Mouse (Mus musculus): ENCODE data around the gene Zc3h14.

Gene Zc3h14

DNA sequence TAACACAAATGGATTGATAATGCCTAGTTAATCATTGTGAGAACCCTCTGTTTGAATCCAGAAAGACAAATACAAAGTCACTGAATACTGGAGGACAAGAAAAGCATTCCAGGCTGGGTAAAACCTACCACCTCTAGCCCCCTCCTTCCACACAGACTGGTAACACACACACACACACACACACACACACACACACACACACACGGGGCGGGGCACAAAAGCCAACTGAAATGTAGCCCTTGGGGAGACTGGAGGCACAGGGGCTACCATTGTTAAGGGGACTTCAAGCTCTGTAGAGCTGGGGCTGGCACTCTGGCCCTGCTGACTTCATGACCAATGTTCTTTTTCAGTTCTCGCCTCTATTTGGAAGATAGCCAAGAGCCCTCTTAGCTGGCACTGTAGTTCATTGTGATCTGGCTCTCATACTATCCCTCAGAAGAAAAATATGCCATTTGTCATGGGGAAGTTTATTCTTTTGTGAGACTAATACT, 5.7 kb upstream of the Zc3h14 start:
- DNase-seq = peak in 1 of 2 experiments; percentile 26

DNA sequence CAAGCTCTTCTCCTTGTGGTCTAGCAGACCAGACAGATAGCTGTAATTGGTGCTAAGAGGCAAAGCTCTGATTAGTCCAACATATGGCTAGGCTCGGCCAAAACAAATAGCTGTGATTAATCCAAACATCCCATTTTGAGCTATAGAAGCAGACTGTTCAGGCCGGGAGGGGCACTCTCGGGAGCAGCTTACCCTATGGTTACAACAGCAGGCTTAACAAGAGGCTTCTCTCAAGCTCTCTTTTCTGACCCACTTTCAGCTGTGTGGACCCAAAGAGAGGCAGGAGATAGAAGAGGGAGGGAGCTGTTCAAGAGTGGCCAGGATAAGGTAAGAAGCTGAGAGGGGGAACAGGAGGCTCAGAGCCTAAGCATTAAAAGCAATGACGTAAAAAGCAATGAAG, 1.1 kb upstream of the Zc3h14 start:
- no peak for DNase-seq

DNA sequence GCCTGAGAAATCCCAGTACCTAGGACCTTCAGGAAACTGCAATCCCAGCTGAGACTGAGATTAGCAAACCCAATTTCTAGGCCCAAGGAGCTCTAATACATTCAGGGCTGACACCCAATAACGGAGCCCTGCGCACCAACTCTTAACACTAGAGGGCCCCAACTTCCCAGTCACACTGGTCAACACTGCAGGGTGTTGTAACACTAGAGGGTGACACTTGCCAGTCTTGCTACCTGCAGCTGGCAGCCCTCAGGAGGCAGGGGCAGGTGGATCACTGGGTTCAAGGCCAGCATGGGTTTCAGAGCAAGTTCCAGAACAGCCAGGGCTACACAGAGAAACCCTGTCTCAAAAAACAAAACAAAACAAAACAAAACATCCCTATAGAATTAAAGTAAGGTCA, 633 bp upstream of the Zc3h14 start:
- peak; percentile 50 to 52 for DNase-seq

GRCm38 (mm10) chr12:98747380-98747753, 603 bp downstream of the Zc3h14 start:
- DNase-seq = peak; percentile 42 to 53

- DNase-seq = no peak
These were observed 10.9 kb downstream of the Zc3h14 start for GRCm38 (mm10) chr12:98757636-98758035.

- no peak for DNase-seq
These were observed 12.9 kb downstream of the Zc3h14 start for GRCm38 (mm10) chr12:98759700-98760099.

DNA sequence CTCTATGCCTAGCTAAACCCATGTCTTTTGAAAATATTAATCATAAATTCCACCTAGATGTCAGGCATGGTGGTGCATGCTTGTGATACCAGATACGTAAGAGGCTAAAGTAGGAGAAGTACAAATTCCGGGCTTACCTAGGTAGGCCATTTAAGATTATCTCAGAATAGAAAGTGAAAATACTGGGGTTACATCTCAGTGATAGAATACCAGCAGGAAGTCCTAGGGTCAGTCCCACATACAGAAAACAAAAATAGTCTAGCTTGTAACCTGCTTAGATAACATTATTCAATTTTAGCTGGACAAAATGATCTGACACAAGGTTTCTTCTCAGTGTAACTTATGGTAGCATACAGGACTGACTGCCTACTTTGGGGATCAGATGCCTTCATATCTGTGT, 19.5 kb downstream of the Zc3h14 start:
- no peak for DNase-seq

DNA sequence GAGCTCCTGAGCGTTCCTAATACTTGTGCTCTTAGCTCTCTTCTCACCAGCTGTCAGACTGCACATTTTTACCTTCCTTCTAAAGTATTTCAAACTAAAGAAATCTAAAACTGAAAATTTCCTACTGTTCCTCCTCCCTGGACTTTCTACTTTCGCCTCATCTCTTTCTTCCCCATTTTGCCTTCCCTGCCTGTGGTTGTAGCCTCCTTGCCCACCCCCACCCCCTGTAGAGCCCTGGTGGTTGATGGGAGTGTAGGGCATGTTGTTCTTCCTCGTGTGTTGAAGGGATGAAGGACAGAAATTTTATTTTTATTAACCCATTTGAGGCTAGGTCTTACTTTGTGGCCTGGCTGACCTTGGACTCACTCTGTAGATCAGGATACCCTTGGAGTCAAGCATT, 30.7 kb downstream of the Zc3h14 start:
- no peak for DNase-seq

DNA sequence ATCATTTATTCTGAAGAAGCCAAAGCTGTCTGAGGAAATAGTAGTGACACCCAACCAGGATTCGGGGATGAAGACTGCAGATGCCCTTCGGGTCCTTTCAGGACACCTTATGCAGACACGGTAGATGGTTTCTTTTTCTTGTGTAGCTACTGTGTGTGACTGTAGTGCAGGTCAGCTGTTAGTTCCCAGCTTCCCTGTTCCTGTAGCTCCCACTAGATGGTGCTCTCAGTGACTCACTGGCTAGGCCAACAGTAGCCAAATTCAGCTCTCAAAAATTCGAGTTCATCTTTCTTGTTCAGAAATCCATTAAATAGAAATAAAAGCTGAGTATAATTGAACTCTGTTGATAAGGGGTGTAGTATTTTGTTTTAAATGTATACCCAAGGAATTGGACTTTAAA, 32.4 kb downstream of the Zc3h14 start:
- DNase-seq = peak; percentile 58 to 64

DNA sequence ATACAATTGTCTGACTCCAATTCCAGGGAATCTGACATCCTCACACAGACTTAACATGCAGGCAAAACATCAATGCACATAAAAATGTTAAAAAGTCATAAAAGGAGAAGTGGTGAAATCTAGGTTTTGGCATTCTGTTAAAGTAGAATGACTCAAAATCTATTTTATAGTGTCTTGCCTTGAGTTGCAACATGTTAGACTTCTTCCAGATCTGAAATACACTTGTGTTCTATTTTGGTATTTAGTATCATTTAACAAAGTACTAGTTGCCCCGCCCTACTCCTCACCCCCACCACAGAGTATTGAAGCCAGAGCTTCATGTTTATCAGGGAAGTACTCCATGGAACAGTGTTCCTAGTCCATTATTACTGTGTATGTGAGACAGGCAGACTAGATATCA, 37.5 kb downstream of the Zc3h14 start:
- DNase-seq = no peak

GRCm38 (mm10) chr12:98795731-98796318, 49.1 kb downstream of the Zc3h14 start:
- DNase-seq = no peak

- DNase-seq = no peak
These were observed 53.6 kb downstream of the Zc3h14 start for GRCm38 (mm10) chr12:98800334-98800733.

- no peak for DNase-seq
These were observed 55.5 kb downstream of the Zc3h14 start for GRCm38 (mm10) chr12:98802245-98802644.

DNA sequence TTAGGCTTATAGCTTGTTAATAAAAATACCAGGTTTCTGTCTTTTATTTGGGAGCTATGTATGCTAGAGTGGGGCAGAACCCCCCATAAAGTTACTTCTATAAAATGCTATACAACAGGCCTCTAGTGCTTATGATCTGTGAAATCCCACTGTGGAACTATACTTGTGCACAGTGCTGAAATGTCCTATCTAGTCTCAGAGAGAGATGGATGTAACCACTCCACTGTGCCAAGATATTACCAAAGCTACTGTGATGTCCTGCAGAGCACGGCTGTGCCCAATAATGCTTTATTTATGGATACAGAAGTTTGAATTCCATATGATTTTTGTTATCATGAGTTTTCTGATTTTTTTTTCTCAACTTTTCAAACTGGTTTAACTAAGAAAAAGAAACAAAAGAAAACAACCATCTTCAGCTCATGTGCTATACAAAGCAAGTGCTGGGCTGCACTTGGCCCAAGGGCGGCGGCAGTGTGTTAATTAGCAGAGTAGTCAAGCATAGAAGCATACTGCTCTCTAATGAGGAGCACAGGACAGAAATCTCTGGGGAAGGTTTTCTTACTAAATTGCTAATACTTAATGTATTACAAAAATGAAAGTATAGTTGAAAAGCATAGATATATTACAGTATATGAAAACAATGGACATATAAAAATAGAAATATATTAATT, 57.4 kb downstream of the Zc3h14 start:
- DNase-seq = peak; percentile 13 to 24

DNA sequence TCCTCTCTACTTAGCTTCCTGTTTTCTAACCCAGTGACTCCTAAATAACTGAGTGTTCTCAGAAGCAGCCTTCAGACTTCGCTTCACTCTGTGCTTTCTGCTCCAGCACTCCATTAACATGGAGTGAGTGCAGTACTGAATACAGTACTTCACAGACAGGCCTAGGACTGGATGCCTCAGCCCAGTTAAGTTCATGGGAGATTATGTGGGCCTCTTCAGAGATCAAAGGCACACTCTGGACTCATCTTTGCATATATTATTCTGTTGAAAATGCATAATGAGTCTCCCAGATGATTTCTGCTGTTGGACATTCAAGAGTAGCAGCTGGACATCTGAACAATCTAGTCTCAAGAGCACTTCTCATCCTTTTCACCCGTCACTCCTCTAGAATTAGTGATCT, 74.0 kb downstream of the Zc3h14 start:
- no peak for DNase-seq

DNA sequence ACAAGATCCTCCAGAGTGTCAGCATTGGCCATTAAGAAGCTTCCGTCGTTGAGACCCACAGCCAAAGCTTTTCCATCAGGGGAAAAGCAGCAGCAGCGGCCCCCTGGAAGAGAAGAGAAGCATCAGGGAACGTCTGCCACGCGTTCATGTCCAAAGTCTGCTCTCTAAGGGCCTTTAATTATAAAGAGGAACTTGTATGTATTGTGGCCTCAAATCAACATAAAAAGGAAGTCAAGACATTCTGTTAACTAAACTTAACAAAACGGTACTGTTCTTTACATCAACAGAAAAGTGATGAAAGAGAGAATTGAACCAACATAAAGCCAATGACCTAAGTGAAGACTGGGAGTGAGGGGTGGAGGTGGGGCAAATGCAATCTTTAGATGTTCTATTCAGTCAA, 84.4 kb downstream of the Zc3h14 start:
- DNase-seq = no peak

- no peak for DNase-seq
These were observed 86.3 kb downstream of the Zc3h14 start for GRCm38 (mm10) chr12:98832929-98833598.

DNA sequence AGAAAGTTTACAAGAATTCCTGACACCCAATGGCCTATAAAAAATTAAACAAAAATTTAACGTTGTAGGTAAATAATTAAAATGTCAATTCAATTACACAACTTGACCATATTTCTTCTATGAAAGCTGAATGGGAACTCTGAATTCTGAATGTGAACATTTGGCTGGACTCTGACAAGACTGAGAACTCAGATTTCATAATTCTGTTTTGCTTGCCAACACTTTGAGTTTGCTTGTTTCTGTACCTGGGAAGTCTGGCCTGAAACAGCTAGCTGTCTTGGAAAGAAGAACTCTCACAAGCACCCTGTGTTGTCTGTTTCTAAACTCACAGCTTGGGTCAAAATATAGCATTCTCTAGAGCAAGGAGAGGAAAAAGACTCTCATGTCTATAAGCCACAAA, 87.1 kb downstream of the Zc3h14 start:
- DNase-seq = no peak

DNA sequence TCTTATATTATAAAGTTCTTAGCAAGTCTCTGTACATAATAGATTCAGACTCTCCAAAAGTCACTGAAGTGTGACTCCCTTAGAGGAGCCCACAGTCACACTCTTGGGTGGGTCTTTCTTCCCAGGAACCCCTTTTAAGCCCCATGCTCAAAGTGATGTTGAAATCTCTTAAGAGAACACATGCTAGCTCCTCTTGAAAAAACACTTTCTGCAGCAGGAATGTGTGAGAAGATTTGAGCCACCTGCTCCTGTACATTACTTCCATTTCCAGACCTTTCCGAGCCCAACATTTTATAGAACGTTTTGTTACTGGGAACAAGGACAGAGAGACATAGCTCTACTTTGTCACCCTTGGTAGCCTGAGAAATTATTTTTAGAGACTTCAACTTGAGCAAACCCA, 88.1 kb downstream of the Zc3h14 start:
- DNase-seq = no peak

- DNase-seq = no peak
These were observed 88.7 kb downstream of the Zc3h14 start for GRCm38 (mm10) chr12:98835466-98835865.

All from cerebellum, postnatal 10 days (tissue).